Mouse (Mus musculus) erythroblast, embryonic 14.5 days (primary cell): ENCODE measurements around the gene Arhgap28.

Experiments used
- GATA1 ChIP-seq: IDR thresholded peaks from 2 replicates; pipeline ENCODE4 v1.6.1; 2012; ENCODE audit warnings: low read length, inconsistent platforms, mixed read lengths
- TAL1 ChIP-seq: IDR thresholded peaks from 3 replicates; pipeline ENCODE4 v1.6.1; 2012; ENCODE audit warnings: low read length, inconsistent platforms, mixed read lengths

- TF ChIP-seq GATA1 (no peak), TAL1 (no peak)
Measured at GRCm38 (mm10) chr17:67927864-67928263, 76.1 kb downstream of the Arhgap28 start.
